Mouse (Mus musculus) ES-Bruce4 (cell line): ENCODE results near the gene Sbpl.

Experiments used
- CTCF ChIP-seq: IDR thresholded peaks from one replicate; pipeline ENCODE4 v1.8.1; 2011; ENCODE audit warnings: low read depth, low read length
- EP300 ChIP-seq: IDR thresholded peaks from 2 replicates; pipeline ENCODE4 v1.6.1; 2011; ENCODE audit warnings: low read depth, low read length; ENCODE audit not compliant: insufficient read depth
- POLR2A ChIP-seq: IDR thresholded peaks from one replicate; pipeline ENCODE4 v1.8.1; 2011; ENCODE audit warnings: low read length; ENCODE audit not compliant: insufficient read depth

DNA sequence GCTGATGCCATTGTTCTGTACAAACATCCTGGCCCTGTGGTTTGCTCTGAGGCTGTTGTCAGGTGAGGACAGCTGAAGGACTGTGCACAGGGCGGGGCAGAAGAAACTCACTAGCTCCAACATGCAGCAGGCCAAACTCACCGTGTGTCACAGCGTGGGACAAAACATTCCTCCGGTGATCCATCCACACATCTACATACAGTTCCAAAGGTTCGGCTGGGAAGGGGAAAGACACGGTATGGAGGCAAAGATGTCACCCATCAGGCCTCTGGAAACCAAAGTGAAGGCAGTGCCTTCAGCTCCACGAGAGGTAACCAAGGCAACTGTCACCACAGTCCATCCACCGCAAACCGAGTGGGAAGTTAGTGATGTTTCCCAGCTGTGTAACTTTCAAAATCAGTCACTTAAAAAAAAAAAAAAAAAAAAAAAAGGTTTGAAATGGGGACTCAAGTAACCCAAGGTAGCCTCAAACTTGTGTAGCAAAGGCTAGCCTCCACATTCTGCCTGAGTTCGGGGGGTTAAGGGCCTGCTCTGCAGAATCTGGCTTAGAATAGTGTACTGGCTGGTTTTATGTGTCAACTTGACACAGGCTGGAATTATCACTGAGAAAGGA is 25.3 kb upstream of the Sbpl start, which contains the start of gene Prss30:
- TF ChIP-seq CTCF (no peak), POLR2A (no peak), EP300 (no peak)
